Mouse (Mus musculus): ENCODE results near the gene Osbpl6. TPM values are rescaled to one million over a fixed set of nuclear protein-coding genes. Genes with fewer than 3 reads are reported as not detected.

Osbpl6 gene
- total RNA-seq, 2 experiments from 2014 or later: 45.1 to 49.3 TPM

- intact Hi-C loops (cut with DNase I): loop anchor here (10.0 kb wide), 1 partner anchor 117 kb away; no protein-coding TSS in a partner anchor
- DNase-seq: no peak
These were observed 11.3 kb downstream of the Osbpl6 start for GRCm38 (mm10) chr2:76417446-76418141.

- no peak for DNase-seq
- intact Hi-C loops (cut with DNase I): loop anchor here (10.0 kb wide), 1 partner anchor 117 kb away; no protein-coding TSS in a partner anchor
These were observed 11.8 kb downstream of the Osbpl6 start for GRCm38 (mm10) chr2:76418142-76418518.

- intact Hi-C loops (cut with DNase I): no loop called here
These were observed 15.2 kb downstream of the Osbpl6 start for GRCm38 (mm10) chr2:76421411-76421924.

GRCm38 (mm10) chr2:76426816-76427215 lies 20.5 kb downstream of the Osbpl6 start:
- intact Hi-C loops (cut with DNase I): no loop called here
- no peak for DNase-seq

More at GRCm38 (mm10) chr2:76421411-76421924, 15.2 kb downstream of the Osbpl6 start:
- no peak for DNase-seq

GRCm38 (mm10) chr2:76429318-76429717 lies 23.0 kb downstream of the Osbpl6 start:
- intact Hi-C loops (cut with DNase I): no loop called here

GRCm38 (mm10) chr2:76429855-76430254 lies 23.5 kb downstream of the Osbpl6 start:
- DNase-seq: no peak
- intact Hi-C loops (cut with DNase I): no loop called here

More at GRCm38 (mm10) chr2:76429318-76429717, 23.0 kb downstream of the Osbpl6 start:
- no peak for DNase-seq

GRCm38 (mm10) chr2:76430539-76430938 lies 24.2 kb downstream of the Osbpl6 start:
- no peak for DNase-seq
- intact Hi-C loops (cut with DNase I): no loop called here

GRCm38 (mm10) chr2:76434224-76434623 lies 27.9 kb downstream of the Osbpl6 start:
- intact Hi-C loops (cut with DNase I): no loop called here
- DNase-seq: no peak

GRCm38 (mm10) chr2:76435667-76436239 lies 29.4 kb downstream of the Osbpl6 start:
- no peak for DNase-seq
- intact Hi-C loops (cut with DNase I): no loop called here

- intact Hi-C loops (cut with DNase I): no loop called here
- peak; percentile 6 for DNase-seq
These were observed 31.1 kb downstream of the Osbpl6 start for GRCm38 (mm10) chr2:76437372-76437771.

- intact Hi-C loops (cut with DNase I): no loop called here
- no peak for DNase-seq
These were observed 33.2 kb downstream of the Osbpl6 start for GRCm38 (mm10) chr2:76439540-76439939.

GRCm38 (mm10) chr2:76442086-76442485 lies 35.8 kb downstream of the Osbpl6 start:
- intact Hi-C loops (cut with DNase I): no loop called here
- no peak for DNase-seq

- intact Hi-C loops (cut with DNase I): no loop called here
- DNase-seq: no peak
These were observed 43.6 kb downstream of the Osbpl6 start for GRCm38 (mm10) chr2:76449836-76450355.

GRCm38 (mm10) chr2:76466723-76467122 lies 60.4 kb downstream of the Osbpl6 start:
- intact Hi-C loops (cut with DNase I): no loop called here
- DNase-seq: no peak

- no peak for DNase-seq
These were observed 61.9 kb downstream of the Osbpl6 start for GRCm38 (mm10) chr2:76468204-76468603.

GRCm38 (mm10) chr2:76469091-76469750 lies 62.9 kb downstream of the Osbpl6 start:
- intact Hi-C loops (cut with DNase I): no loop called here
- no peak for DNase-seq

More at GRCm38 (mm10) chr2:76468204-76468603, 61.9 kb downstream of the Osbpl6 start:
- intact Hi-C loops (cut with DNase I): no loop called here

- no peak for DNase-seq
- intact Hi-C loops (cut with DNase I): no loop called here
These were observed 63.4 kb downstream of the Osbpl6 start for GRCm38 (mm10) chr2:76469751-76470099.

- no peak for DNase-seq
- intact Hi-C loops (cut with DNase I): no loop called here
These were observed 64.1 kb downstream of the Osbpl6 start for GRCm38 (mm10) chr2:76470391-76470790.

- intact Hi-C loops (cut with DNase I): no loop called here
- no peak for DNase-seq
These were observed 69.5 kb downstream of the Osbpl6 start for GRCm38 (mm10) chr2:76475788-76476187.

- intact Hi-C loops (cut with DNase I): no loop called here
These were observed 82.5 kb downstream of the Osbpl6 start for GRCm38 (mm10) chr2:76488764-76489163.

GRCm38 (mm10) chr2:76490198-76490597 lies 83.9 kb downstream of the Osbpl6 start:
- intact Hi-C loops (cut with DNase I): no loop called here
- no peak for DNase-seq

More at GRCm38 (mm10) chr2:76488764-76489163, 82.5 kb downstream of the Osbpl6 start:
- no peak for DNase-seq

Data from left cerebral cortex, postnatal 4 days (tissue).